Mouse (Mus musculus) neural tube, embryonic 13.5 days (tissue): ENCODE results near the gene Speer4c. TPM values are rescaled to one million over a fixed set of nuclear protein-coding genes. Genes with fewer than 3 reads are reported as not detected.
"Not testable (repeated sequence)": the region's sequence is repeated elsewhere in the genome, so short reads cannot be mapped to it uniquely, and the experiment has no call there.

Source experiments
- ATAC-seq: fragments of 200-750 bp; cut with Nextera tagmentation; 2 replicates; pipeline ENCODE4 v1.8.0; 2017; ENCODE audit warnings: low read depth, mild to moderate bottlenecking, moderate TSS enrichment, moderate library complexity
- H3K27ac ChIP-seq: fragments of 300-500 bp; sonication (generic); replicated peaks from 2 replicates; pipeline ENCODE4 v1.5.1; 2015; ENCODE audit warnings: moderate library complexity, mild to moderate bottlenecking, inconsistent platforms
- H3K27me3 ChIP-seq: fragments of 300-500 bp; sonication (generic); 2 replicates; pipeline ENCODE4 v1.6.1; 2015; ENCODE audit warnings: mild to moderate bottlenecking, inconsistent platforms
- H3K36me3 ChIP-seq: fragments of 300-500 bp; sonication (generic); 2 replicates; pipeline ENCODE4 v1.6.1; 2015; ENCODE audit warnings: mild to moderate bottlenecking, inconsistent platforms
- H3K4me1 ChIP-seq: fragments of 300-500 bp; sonication (generic); replicated peaks from 2 replicates; pipeline ENCODE4 v1.6.1; 2015; ENCODE audit warnings: inconsistent platforms
- H3K4me2 ChIP-seq: fragments of 300-500 bp; sonication (generic); 2 replicates; pipeline ENCODE4 v1.6.1; 2015; ENCODE audit warnings: inconsistent platforms, mild to moderate bottlenecking, moderate library complexity
- H3K4me3 ChIP-seq: fragments of 300-500 bp; sonication (generic); 2 replicates; pipeline ENCODE4 v1.5.1; 2015; ENCODE audit warnings: mild to moderate bottlenecking, inconsistent platforms
- H3K9ac ChIP-seq: fragments of 300-500 bp; sonication (generic); 2 replicates; pipeline ENCODE4 v1.6.1; 2015; ENCODE audit warnings: moderate library complexity, mild to moderate bottlenecking, inconsistent platforms
- H3K9me3 ChIP-seq: fragments of 300-500 bp; sonication (generic); 2 replicates; pipeline ENCODE4 v1.6.1; 2016; ENCODE audit warnings: inconsistent platforms
- WGBS: fragments of 180-500 bp; shearing (Covaris S2); methylation state at CpG from one replicate; pipeline ENCODE4 v1.1.7; 2015; 5-methylcytosine and 5-hydroxymethylcytosine counted together
- polyA plus RNA-seq: library from polyadenylated mRNA; unstranded; fragments of >200 nt; fragmentation: Nextera tagmentation; extraction: Ambion mirVana; gene quantifications from 2 replicates; pipeline ENCODE4 v1.2.1, GENCODE M21; 2015

The Speer4c gene
- polyA plus RNA-seq, 1 experiment from 2014 or later, result not detected

GRCm38 (mm10) chr5:15679980-15680949, 33.8 kb downstream of the Speer4c start:
- H3K4me2 ChIP-seq, H3K27me3 ChIP-seq, ATAC-seq, H3K36me3 ChIP-seq, H3K4me1 ChIP-seq, H3K27ac ChIP-seq, H3K9ac ChIP-seq, H3K4me3 ChIP-seq: not testable (repeated sequence)
- H3K9me3 ChIP-seq, result peaks cover 23% of the 10 kb centered on the region
- WGBS, result 70% methylated on average over 13 of the region's 13 CpGs

GRCm38 (mm10) chr5:15678907-15679306, 35.2 kb downstream of the Speer4c start:
- WGBS, result 70% methylated on average over 2 of the region's 2 CpGs
- not testable (repeated sequence) for H3K9ac ChIP-seq, H3K4me3 ChIP-seq, ATAC-seq, H3K27me3 ChIP-seq, H3K4me1 ChIP-seq, H3K27ac ChIP-seq, H3K36me3 ChIP-seq, H3K4me2 ChIP-seq
- peaks cover 17% of the 10 kb centered on the region for H3K9me3 ChIP-seq

GRCm38 (mm10) chr5:15677750-15678149, 36.3 kb downstream of the Speer4c start:
- not testable (repeated sequence) for H3K36me3 ChIP-seq, H3K4me1 ChIP-seq, H3K27ac ChIP-seq, H3K4me3 ChIP-seq, ATAC-seq, H3K27me3 ChIP-seq, H3K9ac ChIP-seq, H3K4me2 ChIP-seq
- WGBS, result 85% methylated on average over 4 of the region's 4 CpGs
- H3K9me3 ChIP-seq, result peaks cover 23% of the 10 kb centered on the region

- not testable (repeated sequence) for H3K27ac ChIP-seq, H3K9ac ChIP-seq, H3K36me3 ChIP-seq, H3K27me3 ChIP-seq, H3K4me1 ChIP-seq, H3K4me3 ChIP-seq, H3K4me2 ChIP-seq
- peak; percentile 43; the same call in 1 of the 2 replicates for ATAC-seq
- H3K9me3 ChIP-seq, result peaks cover 19% of the 10 kb centered on the region
- 93% methylated on average over 5 of the region's 8 CpGs for WGBS
Observed at GRCm38 (mm10) chr5:15674429-15675244, 39.4 kb downstream of the Speer4c start.

- not testable (repeated sequence) for H3K4me1 ChIP-seq, H3K4me3 ChIP-seq, H3K9ac ChIP-seq, H3K27ac ChIP-seq, H3K36me3 ChIP-seq, ATAC-seq, H3K27me3 ChIP-seq, H3K4me2 ChIP-seq
- 81% methylated on average over 2 of the region's 2 CpGs for WGBS
- peaks cover 16% of the 10 kb centered on the region for H3K9me3 ChIP-seq
Observed at GRCm38 (mm10) chr5:15673989-15674388, 40.1 kb downstream of the Speer4c start.

GRCm38 (mm10) chr5:15670789-15671188, 43.3 kb downstream of the Speer4c start:
- H3K4me2 ChIP-seq, H3K9ac ChIP-seq, H3K27ac ChIP-seq, H3K36me3 ChIP-seq, H3K27me3 ChIP-seq, H3K4me1 ChIP-seq, ATAC-seq, H3K4me3 ChIP-seq: not testable (repeated sequence)
- WGBS, result 87% methylated on average over 9 of the region's 18 CpGs
- peaks cover 11% of the 10 kb centered on the region for H3K9me3 ChIP-seq

GRCm38 (mm10) chr5:15663847-15664246, 50.2 kb downstream of the Speer4c start:
- H3K27ac ChIP-seq, H3K27me3 ChIP-seq, H3K4me1 ChIP-seq, ATAC-seq, H3K9ac ChIP-seq, H3K4me2 ChIP-seq, H3K36me3 ChIP-seq, H3K9me3 ChIP-seq, H3K4me3 ChIP-seq: not testable (repeated sequence)
- 73% methylated on average over 7 of the region's 7 CpGs for WGBS

Other genes starting within 250 kb of the Speer4c start
- gene Gm21149, start 237.7 kb downstream of the Speer4c start, polyA plus RNA-seq, result not detected in 2 replicates
- not detected in 2 replicates for gene Gm21190, start 185.0 kb downstream of the Speer4c start, polyA plus RNA-seq
- gene Gm21083, start 136.9 kb downstream of the Speer4c start, polyA plus RNA-seq, result not detected in 2 replicates
- not detected in 2 replicates for gene Speer4d, start 95.2 kb downstream of the Speer4c start, polyA plus RNA-seq
- gene 4930572O03Rik, start 57.2 kb downstream of the Speer4c start, polyA plus RNA-seq, result not detected in 2 replicates
- gene Cacna2d1, start 220.4 kb upstream of the Speer4c start, polyA plus RNA-seq, result 44.3 TPM in 2 replicates